Mouse (Mus musculus): ENCODE data around the gene Chtop. TPM values are rescaled to one million over a fixed set of nuclear protein-coding genes. Genes with fewer than 3 reads are reported as not detected.

Chtop gene
- total RNA-seq, 2 experiments from 2014 or later = 126 to 128 TPM

DNA sequence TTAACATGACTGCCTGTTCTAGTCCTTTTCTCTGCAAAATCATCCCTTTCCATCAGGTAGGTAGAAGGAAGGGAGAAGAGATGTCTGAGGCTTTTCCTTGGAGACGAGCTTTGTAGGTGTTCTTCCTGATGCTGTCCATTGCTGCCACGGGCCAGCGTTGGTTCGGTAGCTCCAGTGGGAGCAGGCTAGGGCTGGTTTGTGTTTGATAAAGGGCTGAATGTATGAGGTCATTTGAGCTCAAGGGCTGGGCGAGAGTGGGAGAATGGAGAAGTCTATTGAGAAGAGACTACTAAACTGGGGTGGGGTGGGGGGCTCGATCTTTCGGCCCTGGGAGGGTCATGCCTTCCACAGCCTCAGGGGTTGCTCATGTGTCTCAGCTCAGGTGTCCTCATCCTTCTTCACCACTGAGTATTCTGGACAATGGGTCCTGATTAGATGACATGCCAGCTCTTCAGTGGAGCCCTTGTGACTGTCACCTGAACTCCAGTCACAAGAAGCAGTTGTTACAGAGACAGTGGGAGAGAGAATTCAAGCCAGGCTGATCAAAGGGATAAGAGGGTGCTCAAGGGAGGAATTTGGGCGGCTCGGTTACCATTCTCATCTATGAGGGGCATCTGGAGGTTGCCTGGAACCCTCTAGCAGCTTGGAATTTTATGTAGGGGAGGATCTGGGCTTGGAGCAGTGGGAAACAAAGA, 3.8 kb upstream of the Chtop start:
- peak in 1 of 2 experiments; percentile 26 for DNase-seq
- intact Hi-C loops (cut with DNase I) = no loop called here

DNA sequence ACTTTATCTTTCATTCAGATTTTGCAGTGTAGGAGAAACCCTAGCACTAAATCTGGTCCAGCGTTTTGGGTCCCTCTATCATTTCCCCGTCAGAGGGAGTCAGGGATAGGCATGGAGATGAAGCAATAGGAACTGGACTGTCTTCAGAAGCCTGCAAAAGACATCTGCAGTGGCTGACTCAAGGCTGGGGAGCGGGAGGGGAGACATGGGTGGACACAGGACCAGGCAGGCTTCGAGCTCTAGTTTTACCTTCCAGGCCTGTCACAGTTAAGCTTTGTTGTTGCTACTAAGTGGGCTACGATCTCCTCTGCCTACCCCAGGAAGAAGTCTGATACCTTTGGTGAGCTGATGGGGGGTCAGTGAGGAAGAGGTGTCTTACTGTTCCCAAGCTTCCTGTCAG, 3.0 kb upstream of the Chtop start:
- intact Hi-C loops (cut with DNase I) = no loop called here
- DNase-seq = no peak

DNA sequence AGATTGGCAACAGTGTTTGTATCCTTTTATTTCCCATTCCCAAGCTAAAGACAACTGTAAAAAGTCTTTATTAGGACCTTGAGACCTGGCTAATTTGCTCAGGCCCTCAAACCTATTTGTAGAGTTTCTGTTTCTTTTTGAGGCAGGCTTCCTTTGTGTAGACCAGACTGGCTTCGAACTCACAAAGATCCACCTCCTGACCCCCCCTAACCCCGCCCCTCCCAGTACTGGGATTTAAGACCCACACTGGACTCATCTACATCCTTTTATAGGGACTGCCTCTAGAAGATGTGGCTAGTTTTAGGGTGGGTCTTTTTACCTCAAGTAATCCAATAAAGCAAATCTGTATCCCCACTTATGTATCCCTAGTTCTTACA, 437 bp upstream of the Chtop start:
- intact Hi-C loops (cut with DNase I) = no loop called here
- DNase-seq = no peak

DNA sequence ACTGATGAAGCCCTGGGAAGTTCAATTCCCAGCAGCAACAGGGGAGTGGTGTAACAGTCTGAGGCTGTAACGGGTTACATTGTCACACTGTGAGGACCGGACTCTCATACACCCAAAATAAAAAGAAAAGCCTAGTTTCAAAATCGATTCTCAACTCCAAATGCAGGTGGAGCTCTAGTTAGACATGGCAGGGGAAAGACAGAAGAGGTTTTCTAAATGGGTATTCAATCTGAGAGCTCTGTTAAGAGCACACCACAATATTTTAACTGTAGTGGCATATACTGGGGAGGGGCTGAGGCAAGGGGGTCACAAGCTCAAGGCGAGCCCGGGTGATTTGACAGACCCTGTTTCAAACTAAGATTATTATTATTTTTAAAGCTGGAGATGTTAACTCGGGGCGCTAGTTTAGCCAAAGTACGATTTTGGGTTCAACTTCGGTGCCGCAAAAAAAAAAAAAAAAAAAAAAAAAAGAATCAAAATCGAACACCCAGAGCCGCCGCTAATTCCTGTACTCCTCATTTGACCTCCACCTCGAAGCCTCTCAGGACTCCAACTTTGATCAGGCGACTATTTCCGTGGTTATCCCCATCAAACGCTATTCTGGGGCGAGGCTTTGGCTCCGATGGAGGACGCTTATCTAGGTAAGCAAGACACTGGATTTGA, 880 bp downstream of the Chtop start:
- intact Hi-C loops (cut with DNase I) = no loop called here
- peak in 1 of 2 experiments; percentile 19 for DNase-seq

DNA sequence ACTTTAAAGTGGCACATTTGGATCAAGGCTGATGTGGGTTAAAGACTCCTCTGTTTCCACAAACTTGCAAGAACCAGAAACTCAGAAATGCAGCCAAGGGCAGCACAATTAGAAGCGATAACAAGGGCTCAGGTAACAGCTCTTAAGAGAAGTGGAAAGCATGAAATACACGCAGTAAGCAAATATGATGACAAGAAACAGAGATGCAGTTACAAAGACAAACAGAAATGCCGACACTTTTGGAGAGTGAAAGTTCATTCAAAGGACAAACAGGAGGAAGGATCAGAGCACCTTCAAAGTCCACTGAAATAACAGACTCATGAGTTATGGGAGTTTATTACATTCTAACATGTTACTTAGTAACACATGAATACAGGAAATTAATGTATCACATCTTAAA, 2.9 kb downstream of the Chtop start:
- intact Hi-C loops (cut with DNase I) = no loop called here
- no peak for DNase-seq

DNA sequence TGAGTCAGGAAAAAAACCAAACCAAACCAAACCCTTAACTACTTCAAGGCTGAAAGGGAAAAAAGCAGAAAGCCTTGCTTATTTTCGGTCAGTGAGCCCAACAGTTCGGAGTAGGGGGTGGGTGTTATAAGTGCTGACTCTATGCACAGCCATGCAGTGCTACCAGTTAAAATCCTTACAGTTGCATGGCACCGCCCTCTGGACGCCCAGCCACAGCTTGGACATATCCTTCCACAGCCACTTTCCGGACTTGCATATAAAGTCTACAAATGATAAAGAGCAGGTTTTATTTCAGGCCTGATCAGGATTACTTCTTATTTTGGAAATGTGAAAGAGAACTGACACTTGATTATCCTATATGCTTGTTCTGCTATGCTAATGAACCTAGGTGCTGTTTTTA, 4.1 kb downstream of the Chtop start:
- intact Hi-C loops (cut with DNase I) = no loop called here
- no peak for DNase-seq

DNA sequence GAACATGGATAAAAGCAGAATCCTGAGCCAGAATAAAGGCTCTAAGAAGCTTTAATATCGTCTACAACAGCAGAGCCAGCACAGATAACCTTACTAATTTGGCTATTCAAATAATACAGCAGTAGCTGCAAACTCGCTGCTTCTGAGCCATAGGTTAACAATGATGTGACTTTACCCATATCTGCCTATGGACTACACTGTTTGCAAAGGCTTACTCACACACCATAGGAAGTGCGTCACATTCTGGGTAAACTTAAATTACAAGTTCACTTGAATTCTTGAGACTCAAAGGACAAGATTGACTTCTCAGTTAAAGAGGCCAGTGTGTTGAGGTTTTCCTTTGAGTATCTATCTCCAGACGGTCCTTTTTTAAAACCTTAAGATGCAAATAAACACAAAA, 5.9 kb downstream of the Chtop start:
- intact Hi-C loops (cut with DNase I) = no loop called here
- DNase-seq = no peak

DNA sequence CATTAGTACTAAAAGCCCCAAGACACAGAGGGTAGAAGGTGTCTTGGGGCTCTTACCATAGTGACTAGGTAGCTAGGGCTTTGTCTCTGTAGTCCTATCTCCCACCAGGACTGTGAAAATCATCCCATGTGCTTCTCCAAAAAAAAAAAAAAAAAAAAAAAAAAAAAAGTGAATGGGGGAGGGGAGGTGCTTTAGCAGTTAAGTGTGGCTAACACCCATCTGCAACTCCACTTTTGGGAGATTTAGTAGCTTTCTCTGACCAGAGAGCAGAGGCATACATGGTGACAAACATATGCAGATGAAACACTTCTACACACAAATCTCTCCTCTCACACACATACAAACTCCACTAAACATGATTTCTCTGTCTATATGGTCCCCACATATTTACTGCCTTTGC, 11.7 kb downstream of the Chtop start:
- intact Hi-C loops (cut with DNase I) = no loop called here
- no peak for DNase-seq

DNA sequence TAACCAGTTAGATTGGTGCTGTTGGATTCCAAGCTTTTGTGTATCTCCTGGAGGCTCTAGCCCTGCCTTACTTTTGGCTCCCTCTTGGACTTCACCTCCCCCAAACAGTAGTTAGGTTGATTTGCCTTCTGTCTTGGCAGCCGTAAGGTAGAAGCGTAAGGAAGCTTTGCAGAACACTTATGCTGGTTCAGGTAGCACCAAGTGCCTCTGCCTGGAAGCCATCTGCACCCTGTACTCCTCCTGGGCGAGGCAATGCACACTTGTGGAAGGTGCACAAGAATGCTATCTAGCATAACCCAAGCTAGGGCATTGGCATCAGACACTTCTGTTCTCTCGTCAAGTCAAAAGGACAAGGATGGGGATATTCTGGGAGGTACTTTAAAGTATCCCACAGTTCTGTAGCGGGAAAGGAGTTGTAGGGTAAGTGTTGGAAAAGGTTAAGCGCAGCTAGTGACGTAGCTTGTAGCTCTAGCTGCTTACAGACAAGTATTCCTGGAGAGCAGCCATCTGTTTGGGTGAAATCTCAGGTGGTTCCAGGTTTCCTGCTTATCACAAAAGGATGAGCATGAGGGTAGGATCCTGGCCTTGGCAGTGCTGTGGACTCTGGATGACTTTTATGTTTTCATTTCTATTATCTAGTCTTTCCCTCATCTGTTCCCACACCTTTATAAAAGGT, 13.3 kb downstream of the Chtop start:
- intact Hi-C loops (cut with DNase I) = no loop called here

DNA sequence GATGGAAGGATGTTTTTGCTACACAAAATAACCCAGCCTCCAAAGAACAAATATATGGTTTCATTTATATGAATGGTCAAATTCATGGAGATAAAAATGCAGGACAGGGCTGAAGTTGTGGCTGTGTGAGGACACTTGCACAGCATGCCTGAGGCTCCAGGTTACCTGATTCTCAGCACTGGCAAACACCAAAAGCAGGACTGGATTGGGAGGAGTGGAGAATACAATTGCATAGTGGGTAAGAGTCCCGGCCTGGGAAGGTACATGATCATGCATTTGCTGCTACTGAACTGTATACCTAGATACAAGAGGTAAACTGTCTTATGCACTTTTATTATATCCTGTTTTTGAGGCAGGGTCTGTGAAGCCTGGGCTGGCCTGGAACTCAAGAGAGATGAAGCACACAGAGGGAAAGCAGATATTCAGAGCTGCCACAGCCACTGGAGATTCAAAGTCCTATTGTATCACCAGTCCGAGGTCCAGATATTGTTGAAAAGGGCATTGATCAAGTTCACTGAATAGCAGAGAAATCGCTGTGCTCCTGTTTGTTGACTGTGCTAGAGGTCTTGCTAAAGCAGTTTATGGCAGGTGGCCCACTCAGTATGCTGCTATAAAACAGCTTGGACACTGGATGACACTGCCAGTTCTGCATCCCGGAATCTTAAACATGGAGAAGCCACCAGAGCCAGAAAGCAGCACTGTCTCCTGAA, 15.3 kb downstream of the Chtop start:
- intact Hi-C loops (cut with DNase I) = loop anchor here (5.0 kb wide), 1 partner anchor 213 kb away; no protein-coding TSS in a partner anchor

More for the DNA sequence above, 13.3 kb downstream of the Chtop start:
- no peak for DNase-seq

DNA sequence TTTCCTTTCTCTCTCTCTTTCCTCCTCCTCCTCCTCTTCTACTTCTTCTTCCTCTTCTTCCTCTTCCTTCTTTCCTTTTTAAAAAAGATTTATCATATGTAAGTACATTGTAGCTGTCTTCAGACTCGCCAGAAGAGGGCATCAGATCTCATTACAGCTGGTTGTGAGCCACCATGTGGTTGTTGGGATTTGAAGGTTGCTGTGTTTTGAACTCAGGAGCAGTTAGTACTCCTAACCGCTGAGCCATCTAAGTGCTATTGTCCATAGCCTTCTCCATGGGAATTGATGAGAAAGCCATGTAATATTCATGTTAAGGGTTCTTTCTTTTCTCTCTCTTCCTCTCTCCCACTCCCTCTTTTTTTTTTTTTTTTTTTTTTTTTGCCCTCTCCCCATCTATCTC, 17.9 kb downstream of the Chtop start:
- peak; percentile 45 to 54 for DNase-seq
- intact Hi-C loops (cut with DNase I) = loop anchor here (1.0 to 5.0 kb wide), 3 partner anchors 123 to 216 kb away; no protein-coding TSS in a partner anchor

More for the DNA sequence above, 15.3 kb downstream of the Chtop start:
- DNase-seq = no peak

DNA sequence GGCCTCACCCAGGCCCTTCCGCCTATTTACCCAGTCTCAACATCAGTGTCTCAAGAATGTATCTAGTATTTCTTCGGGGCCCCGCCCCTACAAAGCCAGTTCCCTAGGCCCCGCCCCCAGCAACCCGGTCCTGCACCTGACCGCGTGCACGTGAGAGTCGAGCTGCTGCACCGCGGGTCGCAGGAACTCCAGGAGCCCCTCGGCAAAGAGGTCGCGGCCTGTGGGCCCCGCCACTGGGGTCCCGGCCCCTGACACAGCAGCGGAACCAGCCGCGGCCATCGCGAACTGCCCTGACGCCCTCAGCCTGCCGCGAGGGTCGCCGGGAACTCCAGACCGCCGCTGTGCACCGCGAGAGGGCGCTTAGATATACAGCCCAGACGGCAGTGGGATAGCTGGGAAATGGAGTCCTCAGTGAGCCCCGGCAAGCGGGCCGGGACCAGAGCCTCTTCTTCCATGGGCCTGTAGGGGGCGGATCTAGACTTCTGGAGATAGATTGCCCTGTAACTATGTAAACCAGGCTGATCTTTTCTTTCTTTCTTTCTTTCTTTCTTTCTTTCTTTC, 18.5 kb downstream of the Chtop start, which contains the start of gene Snapin:
Gene Snapin (minus strand): TSS at position 338 of the 561 bp plus-strand sequence.
- DNase-seq = peak; percentile 98
- intact Hi-C loops (cut with DNase I) = loop anchor here (1.0 to 5.0 kb wide), 3 partner anchors 124 to 217 kb away; no protein-coding TSS in a partner anchor

DNA sequence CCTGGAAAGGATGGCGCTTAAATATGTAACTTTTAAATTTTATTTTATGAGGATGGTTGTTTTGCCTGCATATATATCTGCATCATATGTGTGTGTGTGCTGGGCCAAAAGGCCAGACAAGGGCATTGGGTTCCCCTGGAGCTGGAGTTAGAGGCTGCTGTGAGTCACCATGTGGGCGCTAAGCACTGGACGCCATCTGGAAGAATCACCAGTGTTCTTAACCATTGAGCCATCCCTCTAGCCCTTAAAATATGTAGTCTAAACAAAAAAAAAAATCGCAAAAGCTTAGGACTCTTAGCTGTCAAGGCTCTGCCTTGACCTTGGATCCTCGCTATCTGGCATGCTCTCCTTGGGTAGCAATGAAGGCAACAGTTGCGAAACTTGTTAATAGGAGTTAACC, 20.7 kb downstream of the Chtop start:
- DNase-seq = no peak
- intact Hi-C loops (cut with DNase I) = no loop called here

DNA sequence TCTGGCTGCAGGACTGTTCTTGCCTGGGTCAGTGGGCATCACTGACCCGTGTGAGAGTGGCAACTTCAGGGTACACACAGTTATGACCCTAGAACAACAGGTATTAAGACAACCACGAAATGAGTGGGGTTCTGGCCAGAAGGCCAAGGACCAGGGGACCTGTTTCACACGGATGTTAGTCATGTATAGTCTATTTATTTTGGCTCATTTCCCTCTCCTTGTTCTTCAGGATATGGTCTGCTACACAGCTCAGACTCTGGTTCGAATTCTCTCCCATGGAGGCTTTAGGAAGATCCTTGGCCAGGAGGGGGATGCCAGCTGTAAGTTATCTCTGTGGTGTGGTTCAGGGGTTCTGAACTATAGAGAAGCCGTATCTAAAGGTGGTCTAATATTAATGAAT, 22.3 kb downstream of the Chtop start:
- DNase-seq = no peak
- intact Hi-C loops (cut with DNase I) = no loop called here

DNA sequence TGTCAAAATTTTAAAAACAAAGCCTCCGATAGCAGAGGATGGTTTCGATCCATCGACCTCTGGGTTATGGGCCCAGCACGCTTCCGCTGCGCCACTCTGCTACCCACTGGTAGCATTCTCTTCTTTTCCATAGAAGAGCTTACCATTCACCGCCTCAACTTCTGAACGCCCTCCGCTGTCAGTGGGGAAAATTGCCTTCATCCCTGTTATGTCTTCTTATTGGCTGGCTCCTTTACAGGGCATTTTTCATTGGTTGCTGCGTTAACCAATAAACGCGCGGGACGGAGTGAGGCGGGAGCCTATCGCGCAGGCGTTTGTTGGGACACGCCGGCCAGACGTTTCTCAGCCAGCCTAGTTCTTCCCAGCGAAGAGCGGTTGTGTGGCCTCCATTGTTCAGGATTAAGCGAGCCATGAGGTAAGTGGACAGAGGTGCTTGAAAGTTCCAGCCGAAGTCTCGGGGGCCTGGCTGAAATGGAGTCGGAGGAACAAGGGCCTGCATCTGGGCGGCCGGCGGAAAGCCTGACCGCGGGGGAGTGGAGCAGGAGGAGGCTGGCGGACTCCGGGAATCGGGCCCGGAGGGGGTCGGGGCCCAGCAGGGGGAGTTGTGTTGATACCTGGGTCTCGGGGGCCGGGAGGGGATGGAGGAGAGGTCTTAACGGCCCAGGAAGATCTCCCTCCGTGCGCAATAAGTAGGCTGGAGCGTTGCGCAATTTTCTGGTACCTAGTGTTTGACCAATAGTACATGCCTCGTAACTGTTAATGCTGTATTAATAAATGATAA, 33.3 kb downstream of the Chtop start, which contains the start of gene Ilf2:
Gene Ilf2 (plus strand): TSS at position 296 of the 781 bp plus-strand sequence.
- DNase-seq = peak; percentile 97 to 98
- intact Hi-C loops (cut with DNase I) = no loop called here

DNA sequence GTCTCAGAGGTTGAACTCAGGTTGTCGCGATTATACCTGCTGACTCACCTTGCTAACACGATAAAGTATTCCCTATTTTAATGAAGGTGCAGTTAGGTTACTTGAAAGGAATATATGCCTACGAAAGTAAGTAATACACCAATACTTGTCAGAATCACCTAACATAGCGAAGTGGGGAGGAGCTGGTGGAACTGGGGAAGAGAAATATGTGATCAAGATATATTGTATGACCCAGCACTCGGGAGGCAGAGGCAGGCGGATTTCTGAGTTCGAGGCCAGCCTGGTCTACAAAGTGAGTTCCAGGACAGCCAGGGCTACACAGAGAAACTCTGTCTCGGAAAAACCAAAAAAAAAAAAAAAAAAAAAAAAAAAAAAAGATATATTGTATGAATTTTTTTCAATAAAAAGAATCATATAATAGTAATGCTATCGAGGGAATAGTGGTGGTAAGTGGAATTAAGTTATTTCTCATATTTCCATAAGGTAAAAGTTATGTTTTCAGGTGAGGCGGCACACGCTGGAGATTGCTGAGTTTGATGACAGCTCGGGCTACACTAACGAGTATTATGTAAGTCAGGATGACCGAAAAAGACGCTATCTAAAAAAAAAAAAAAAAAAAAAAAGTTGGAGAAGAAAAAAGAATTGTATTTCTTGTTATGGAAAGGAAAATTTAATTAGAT, 34.0 kb downstream of the Chtop start:
- intact Hi-C loops (cut with DNase I) = no loop called here
- DNase-seq = peak in 1 of 2 experiments; percentile 12

DNA sequence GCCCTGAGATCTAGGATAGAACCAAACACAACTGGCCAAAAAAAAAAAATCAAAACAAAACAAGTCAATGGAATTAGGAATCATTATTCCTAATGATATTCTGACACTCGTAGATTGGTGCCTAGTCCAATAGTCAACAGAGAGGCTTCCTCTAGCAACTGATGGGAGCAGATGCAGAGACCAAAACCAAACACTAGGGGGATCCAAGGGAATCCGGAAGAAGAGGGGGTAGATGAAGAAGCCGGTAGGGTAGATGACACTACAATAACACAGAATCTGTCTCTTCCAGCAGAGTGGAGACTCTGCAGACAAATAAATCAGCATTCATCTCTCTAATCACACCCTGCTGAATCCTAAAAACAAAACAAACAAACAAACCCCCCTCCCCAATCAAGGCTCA, 37.1 kb downstream of the Chtop start:
- intact Hi-C loops (cut with DNase I) = no loop called here
- DNase-seq = peak; percentile 50 to 65

DNA sequence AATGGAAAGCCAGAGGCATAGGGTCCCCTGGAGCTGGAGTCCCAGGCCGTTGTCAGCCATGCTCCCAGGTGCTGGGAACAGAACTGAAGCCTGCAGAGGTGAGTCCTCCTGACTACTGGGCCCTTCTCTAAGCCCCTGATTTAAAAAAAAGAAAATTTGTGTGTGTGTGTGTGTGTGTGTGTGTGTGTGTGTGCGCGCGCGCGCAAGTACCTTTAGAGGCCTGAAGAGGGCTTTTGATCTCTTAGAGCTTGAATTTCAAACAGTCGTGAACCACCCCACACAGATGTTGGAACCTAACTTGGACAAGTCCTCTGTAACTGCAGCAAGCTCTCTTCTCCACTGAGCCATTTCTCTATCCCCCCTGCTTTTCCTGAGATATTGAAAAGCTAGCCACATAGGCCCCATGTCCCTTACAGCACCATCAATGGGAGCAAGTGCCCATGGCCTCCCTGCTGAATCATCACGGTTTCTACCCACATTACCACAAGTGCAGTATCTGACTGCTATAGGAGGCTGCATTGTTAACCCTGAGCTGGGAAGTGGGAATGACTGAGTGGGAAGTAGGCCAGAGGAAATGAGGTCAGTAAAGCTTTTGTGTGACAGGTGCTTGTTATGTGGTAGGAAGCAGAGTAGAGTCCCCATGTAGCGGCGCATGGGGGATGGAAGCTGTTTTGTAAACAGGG, 41.5 kb downstream of the Chtop start:
- no peak for DNase-seq

More for the DNA sequence above, 41.5 kb downstream of the Chtop start:
- intact Hi-C loops (cut with DNase I) = loop anchor here (5.0 kb wide), 1 partner anchor 35 kb away; the partner anchor contains the start of gene Ints3

All from heart, postnatal 10 days (tissue).